Mouse (Mus musculus) spleen, adult 2 months (tissue): ENCODE measurements around the gene Ccdc175. TPM values are rescaled to one million over a fixed set of nuclear protein-coding genes. Genes with fewer than 3 reads are reported as not detected.

Source experiments
- DNase-seq, 2 experiments: peaks; one replicate each; pipeline versions ENCODE4 v3.0.0 to v3.0.0-alpha.2; 2012 to 2021; ENCODE audit warnings: low spot score in 2 of 2, low read depth in 1 of 2
- H3K27ac ChIP-seq: fragments of 200-500 bp; 2 replicates; pipeline ENCODE4 v1.5.1; 2012; ENCODE audit warnings: low read length, inconsistent platforms; ENCODE audit not compliant: insufficient read depth
- H3K27me3 ChIP-seq: fragments of 200-500 bp; 2 replicates; pipeline ENCODE4 v1.6.1; 2012; ENCODE audit warnings: mild to moderate bottlenecking, moderate library complexity, low read length, inconsistent platforms; ENCODE audit not compliant: control insufficient read depth, insufficient read depth
- H3K36me3 ChIP-seq: fragments of 200-500 bp; 2 replicates; pipeline ENCODE4 v1.6.1; 2012; ENCODE audit warnings: mild to moderate bottlenecking, low read length, inconsistent platforms; ENCODE audit not compliant: control insufficient read depth, insufficient read depth
- H3K4me1 ChIP-seq: fragments of 200-500 bp; 2 replicates; pipeline ENCODE4 v1.6.1; 2011; ENCODE audit warnings: inconsistent platforms; ENCODE audit not compliant: control insufficient read depth, insufficient read depth, insufficient read length
- H3K4me3 ChIP-seq: fragments of 200-500 bp; 2 replicates; pipeline ENCODE4 v1.5.1; 2011; ENCODE audit warnings: mild to moderate bottlenecking, inconsistent platforms; ENCODE audit not compliant: insufficient read depth, insufficient read length; ENCODE audit errors: extremely low read depth
- CTCF ChIP-seq: fragments of 200-500 bp; IDR thresholded peaks from 2 replicates; pipeline ENCODE4 v1.5.1; 2011; ENCODE audit warnings: mild to moderate bottlenecking, inconsistent platforms; ENCODE audit not compliant: insufficient read depth, insufficient read length, insufficient replicate concordance; ENCODE audit errors: extremely low read depth
- POLR2A ChIP-seq: fragments of 200-500 bp; IDR thresholded peaks from 2 replicates; pipeline ENCODE4 v1.6.1; 2011; ENCODE audit warnings: low read depth, low read length, inconsistent platforms
- WGBS: fragments of 180-500 bp; shearing (Covaris S2); methylation state at CpG from one replicate; pipeline ENCODE4 v1.1.7; 2018; 5-methylcytosine and 5-hydroxymethylcytosine counted together
- polyA plus RNA-seq: library from polyadenylated mRNA; depleted of rRNA; stranded (reverse); fragments of >200 nt; gene quantifications from 2 replicates; pipeline ENCODE4 v1.2.3, GENCODE M21; 2012; rRNA removed

The Ccdc175 gene
- polyA plus RNA-seq, 1 experiment = not detected

DNA sequence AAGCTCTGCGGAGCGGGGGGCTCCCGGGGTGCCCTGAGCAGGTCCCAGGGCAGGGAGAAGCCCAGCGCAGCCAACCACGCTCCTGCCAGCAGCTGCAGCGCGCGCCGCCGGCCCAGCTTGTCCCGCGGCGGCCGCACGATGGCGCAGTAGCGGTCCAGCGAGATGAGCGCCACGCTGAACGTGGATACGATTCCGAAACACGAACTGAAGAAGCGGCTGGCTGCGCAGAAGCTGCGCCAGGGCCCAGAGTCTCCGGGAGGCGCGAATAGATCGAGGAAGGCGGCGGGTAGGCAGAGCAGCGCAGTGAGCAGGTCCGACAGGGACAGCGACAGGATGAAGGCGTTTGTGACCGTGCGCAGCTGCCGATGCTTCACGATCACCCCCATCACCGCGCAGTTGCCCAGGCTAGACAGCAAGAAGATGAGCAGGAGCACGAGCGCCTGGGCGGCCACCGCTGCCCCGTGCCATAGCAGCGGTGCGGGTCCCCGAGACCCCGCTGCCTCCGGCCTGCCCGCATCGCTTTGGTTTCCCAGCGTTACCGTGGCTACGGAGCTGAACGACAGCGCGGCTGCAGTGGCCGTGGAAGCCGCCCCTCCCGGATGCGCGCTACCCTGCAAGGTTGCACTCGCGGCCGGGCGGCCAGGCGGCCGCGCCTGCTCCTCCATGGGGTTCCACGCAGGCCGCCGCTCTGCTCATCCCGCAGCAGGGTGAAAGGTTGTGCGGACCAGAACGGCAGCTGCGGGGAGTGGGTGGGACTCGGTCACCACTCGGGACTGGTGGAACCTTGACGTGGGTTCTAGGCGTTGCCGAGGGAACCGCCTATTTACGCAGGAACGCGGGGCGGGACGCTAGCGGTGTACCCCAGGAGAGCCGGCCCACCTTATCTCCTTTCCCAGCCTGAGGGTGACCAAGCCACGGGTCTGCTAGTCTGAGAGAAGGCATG, 114.2 kb downstream of the Ccdc175 start, which contains the start of gene Gpr135:
TSS of gene Gpr135 (minus strand) at position 799 of the 943 bp plus-strand sequence.
- TF ChIP-seq POLR2A = no peak
- peak; percentile 83 for TF ChIP-seq CTCF
- Histone ChIP-seq H3K4me1 (peaks cover 10% of the 10 kb centered on the region), H3K4me3 (peak within 1 kb of the TSS; percentile 71), H3K27me3 (peaks cover 10% of the 10 kb centered on the region), H3K27ac (no peak within 1 kb of the TSS), H3K36me3 (no peaks in the 10 kb centered on the region)
- DNase-seq = peak; percentile 45 to 75
- 1% methylated on average over 94 of the region's 94 CpGs for WGBS

DNA sequence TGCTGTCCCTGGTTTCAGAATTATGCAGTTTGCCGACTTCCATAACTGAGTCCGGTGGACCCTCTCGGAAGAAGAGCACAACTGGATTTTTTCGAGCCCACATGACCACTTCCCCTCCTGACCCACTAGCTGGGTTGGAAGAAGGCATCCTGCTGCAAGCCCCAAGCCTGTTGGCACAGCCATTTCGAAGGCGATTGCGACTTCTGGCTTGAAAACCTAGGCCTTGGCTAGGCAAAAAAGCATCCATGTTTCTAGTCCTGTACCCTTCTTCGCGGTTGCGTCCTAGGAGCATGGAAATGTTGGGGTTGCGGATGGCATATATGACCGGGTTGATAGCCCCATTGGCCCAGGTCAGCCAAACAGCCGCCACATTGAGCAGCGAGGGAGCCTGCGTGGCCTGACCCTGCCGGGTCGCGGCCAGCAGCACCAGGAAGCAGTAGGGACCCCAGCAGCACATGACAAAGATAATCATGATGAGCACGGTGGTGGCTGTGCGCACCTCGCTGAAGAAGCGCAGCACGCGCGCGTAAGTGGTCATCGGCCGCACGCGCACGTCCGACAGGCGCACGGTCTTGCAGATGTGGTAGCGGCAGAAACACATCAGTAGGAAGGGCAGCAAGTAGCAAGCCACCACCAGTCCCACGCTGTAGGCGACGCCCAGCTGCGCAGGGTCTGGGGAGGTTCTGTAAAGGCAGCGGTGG, 115.1 kb downstream of the Ccdc175 start:
- no peak for TF ChIP-seq CTCF
- TF ChIP-seq POLR2A = no peak

DNA sequence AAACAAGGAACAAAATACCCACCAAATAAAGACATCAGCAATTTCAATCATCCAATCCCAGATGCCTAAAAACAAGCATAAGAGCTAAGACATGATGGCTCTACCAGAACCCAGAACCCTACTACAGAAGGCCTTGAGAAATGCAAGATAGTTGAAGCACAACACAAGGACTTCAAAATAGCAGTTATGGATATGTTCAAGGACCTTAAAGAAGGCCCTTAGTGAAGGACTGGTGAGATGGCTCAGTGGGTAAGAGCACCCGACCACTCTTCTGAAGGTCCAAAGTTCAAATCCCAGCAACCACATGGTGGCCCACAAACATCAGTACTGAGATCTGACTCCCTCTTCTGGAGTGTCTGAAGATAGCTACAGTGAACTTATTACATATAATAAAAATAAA, 127.0 kb downstream of the Ccdc175 start:
- TF ChIP-seq POLR2A = no peak
- no peak for TF ChIP-seq CTCF
- Histone ChIP-seq H3K4me1 (no peaks in the 10 kb centered on the region), H3K4me3 (no peak overlapping the region), H3K27me3 (no peaks in the 10 kb centered on the region), H3K27ac (no peak overlapping the region), H3K36me3 (no peaks in the 10 kb centered on the region)
- WGBS = 84% methylated on average over 1 of the region's 1 CpGs
- DNase-seq = no peak

More for the DNA sequence above, 115.1 kb downstream of the Ccdc175 start:
- DNase-seq = no peak
- Histone ChIP-seq H3K4me3 (peak overlapping the region; percentile 50; the same call in 1 of the 2 replicates), H3K36me3 (no peaks in the 10 kb centered on the region), H3K27ac (no peak overlapping the region), H3K4me1 (peaks cover 10% of the 10 kb centered on the region), H3K27me3 (peaks cover 10% of the 10 kb centered on the region)
- WGBS = 10% methylated on average over 40 of the region's 40 CpGs

GRCm38 (mm10) chr12:72053851-72054250, 131.0 kb downstream of the Ccdc175 start:
- Histone ChIP-seq H3K4me1 (no peaks in the 10 kb centered on the region), H3K36me3 (no peaks in the 10 kb centered on the region), H3K27ac (no peak overlapping the region), H3K4me3 (no peak overlapping the region), H3K27me3 (no peaks in the 10 kb centered on the region)
- no peak for DNase-seq
- TF ChIP-seq CTCF (no peak), POLR2A (no peak)
- 63% methylated on average over 6 of the region's 6 CpGs for WGBS

DNA sequence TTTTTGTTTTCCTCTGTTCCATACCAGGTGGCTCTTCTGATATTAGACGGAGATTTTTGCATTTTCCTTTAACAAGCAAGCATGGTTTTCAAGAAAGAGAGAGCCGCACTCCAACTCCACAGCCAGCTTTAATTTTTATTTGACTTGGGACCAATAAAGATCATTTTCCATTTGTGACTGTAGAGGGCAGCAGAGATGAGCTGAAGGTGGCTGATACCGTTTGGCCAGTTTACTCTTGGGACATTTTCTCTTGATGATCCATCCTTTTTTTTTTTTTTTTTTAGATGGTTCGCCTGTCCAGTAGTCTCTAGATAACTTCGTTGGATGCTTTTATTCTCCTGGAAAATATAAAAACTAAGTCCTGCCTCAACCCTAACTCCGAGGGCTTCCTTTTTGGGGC, 131.5 kb downstream of the Ccdc175 start:
- 50% methylated on average over 6 of the region's 6 CpGs for WGBS
- no peaks in the 10 kb centered on the region for H3K36me3 ChIP-seq
- H3K4me3 ChIP-seq = no peak overlapping the region
- no peak for DNase-seq
- no peaks in the 10 kb centered on the region for H3K27me3 ChIP-seq
- no peak for TF ChIP-seq POLR2A
- 0 out of 2 replicates have a peak, but pooled peaks have one; percentile 8 for TF ChIP-seq CTCF
- H3K4me1 ChIP-seq = no peaks in the 10 kb centered on the region
- no peak overlapping the region for H3K27ac ChIP-seq

- H3K4me3 ChIP-seq = no peak overlapping the region
- no peak for DNase-seq
- WGBS = 87% methylated on average over 6 of the region's 6 CpGs
- H3K27me3 ChIP-seq = no peaks in the 10 kb centered on the region
- H3K27ac ChIP-seq = no peak overlapping the region
- no peaks in the 10 kb centered on the region for H3K4me1 ChIP-seq
- no peaks in the 10 kb centered on the region for H3K36me3 ChIP-seq
- TF ChIP-seq POLR2A (no peak), CTCF (no peak)
Observed at GRCm38 (mm10) chr12:72052571-72052970, 132.3 kb downstream of the Ccdc175 start.

Other genes with a start within 250 kb of the Ccdc175 start
- gene Gpr135, start 113.9 kb downstream of the Ccdc175 start, polyA plus RNA-seq = 0.30 and 0.58 TPM in 2 replicates
- 2.4 and 3.6 TPM in 2 replicates for gene L3hypdh, start 99.6 kb downstream of the Ccdc175 start, polyA plus RNA-seq
- 29.2 and 30.4 TPM in 2 replicates for gene Jkamp, start 99.4 kb downstream of the Ccdc175 start, polyA plus RNA-seq
- gene Rtn1, start 224.0 kb upstream of the Ccdc175 start, polyA plus RNA-seq = 4.5 and 5.2 TPM in 2 replicates